Mouse (Mus musculus) MN1 (cell line): ENCODE measurements around the gene Dnttip1.

Experiments used
- DNase-seq: peaks from one replicate; pipeline ENCODE4 v3.0.0-alpha.2; 2016; ENCODE audit warnings: low spot score

The Dnttip1 gene

GRCm38 (mm10) chr2:164805332-164805718 is 59.5 kb downstream of the Dnttip1 start:
- DNase-seq: no peak

DNA sequence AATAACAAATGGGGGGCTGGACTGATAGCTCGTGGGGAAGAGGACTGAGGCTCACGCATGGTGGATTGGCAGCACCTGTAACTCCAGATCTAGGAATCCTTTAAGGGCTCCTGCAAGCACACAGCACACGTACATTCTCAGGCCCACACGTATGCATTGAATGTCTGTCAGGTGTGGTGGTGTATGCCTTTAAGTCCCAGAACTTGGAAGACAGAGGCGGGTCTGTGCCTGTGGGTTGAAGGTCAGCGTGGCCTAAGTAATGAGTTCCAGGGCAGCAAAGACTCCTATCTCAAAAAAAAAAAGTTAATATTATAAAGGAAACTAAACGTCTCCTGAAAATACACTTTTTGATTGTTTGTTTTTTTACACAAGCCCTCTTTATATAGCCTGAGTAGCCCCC is 60.8 kb downstream of the Dnttip1 start:
- DNase-seq: no peak

DNA sequence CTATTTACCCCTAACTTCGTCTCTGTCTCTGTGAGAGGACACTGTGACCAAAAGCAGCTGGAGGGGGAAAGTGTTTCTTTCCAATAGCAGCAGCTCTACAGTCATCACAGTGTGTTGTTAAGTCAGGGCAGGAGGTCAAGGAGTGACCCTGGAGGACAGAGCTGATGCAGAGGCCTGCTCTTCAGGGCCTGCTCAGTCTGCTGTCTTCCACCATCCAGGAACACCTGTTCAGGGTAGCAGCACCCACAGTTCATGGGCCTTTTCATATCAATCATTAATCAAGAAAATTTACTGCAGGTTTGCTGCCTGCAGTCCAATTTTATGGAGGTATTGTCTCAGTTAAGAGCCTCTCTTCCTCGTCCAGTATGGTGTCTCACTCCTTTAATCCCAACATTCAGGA is 67.8 kb downstream of the Dnttip1 start:
- DNase-seq: no peak

DNA sequence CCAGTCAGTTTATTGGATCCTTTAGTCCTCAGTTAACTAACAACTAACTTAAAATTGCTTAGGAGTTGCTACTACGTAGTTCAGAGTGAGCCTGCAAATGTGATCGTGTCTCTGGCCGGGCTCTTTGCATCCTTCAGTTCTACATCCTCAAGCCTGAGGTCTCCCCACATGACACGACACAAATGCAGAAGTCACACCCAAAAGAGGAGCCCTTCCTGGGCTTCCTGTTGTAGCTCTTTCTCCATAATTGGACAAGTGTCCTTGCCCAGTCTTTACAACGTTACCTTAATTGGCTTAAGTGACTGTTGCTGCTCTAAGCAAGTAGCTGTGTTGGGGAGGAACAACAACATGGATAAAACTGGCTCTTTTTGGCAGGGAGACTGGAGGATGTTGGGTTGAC is 69.6 kb downstream of the Dnttip1 start:
- DNase-seq: no peak

DNA sequence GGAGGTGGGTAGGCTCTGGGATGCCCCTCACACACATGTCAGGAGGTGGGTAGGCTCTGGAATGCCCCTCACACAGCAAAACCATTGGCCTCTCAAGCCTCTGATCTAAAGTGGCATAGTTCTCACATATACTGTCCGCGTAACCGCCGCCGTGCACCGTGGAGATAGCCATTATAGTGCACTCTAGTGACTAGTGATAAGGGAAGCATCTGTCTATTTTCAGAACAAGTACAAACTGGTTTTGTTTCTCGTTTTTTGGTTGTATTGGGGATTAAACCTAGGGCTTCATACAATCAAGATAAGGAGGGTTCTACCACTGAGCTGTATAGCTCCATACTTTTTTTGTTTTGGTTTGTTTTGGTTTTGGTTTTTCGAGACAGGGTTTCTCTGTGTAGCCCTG is 70.0 kb downstream of the Dnttip1 start:
- no peak for DNase-seq

GRCm38 (mm10) chr2:164817206-164817605 is 71.4 kb downstream of the Dnttip1 start:
- no peak for DNase-seq

DNA sequence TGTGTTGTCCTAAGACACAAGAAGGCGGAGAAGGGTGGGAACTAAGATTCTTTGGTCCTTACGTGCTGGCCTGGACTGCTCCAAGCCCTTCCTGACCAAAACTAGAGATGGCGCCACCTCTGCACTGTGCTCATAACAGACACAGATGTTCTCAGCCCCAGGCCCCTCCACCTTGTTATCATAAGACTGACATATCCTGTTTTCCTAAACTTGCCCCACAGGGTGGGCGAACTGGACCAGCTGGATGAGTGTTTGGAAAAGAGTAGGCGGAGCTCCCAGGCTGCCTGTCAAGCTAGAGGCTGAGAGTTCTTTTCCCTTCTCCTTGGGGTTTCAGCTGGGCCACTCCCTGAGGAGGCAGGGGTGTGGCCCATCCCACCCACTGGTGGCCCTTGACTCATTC is 71.9 kb downstream of the Dnttip1 start:
- no peak for DNase-seq
